Mouse (Mus musculus): Measurements from ENCODE around the gene Ntrk1. TPM values are rescaled to one million over a fixed set of nuclear protein-coding genes. Genes with fewer than 3 reads are reported as not detected.
"Not testable (repeated sequence)": the region's sequence is repeated elsewhere in the genome, so short reads cannot be mapped to it uniquely, and the experiment has no call there.

Gene Ntrk1
- 19.3 and 24.0 TPM in 2 replicates for polyA plus RNA-seq (2016; fragmentation: Nextera tagmentation; extraction: Ambion mirVana)

GRCm38 (mm10) chr3:87794922-87795325 is at the start of gene Ntrk1:
TSS of gene Ntrk1 (minus strand) at chr3:87795162.
- peak within 1 kb of the TSS; percentile 36 for H3K4me3 ChIP-seq
- H3K9me3 ChIP-seq (replicated peaks) = no peaks in the 10 kb centered on the region
- WGBS = 1% methylated on average over 41 of the region's 47 CpGs
- peak; percentile 53 for ATAC-seq (ENCODE audit: low FRiP score)
- peak within 1 kb of the TSS; percentile 49 for H3K4me2 ChIP-seq (replicated peaks)
- no peaks in the 10 kb centered on the region for H3K36me3 ChIP-seq
- H3K27me3 ChIP-seq = peaks cover 92% of the 10 kb centered on the region
- peak within 1 kb of the TSS; percentile 40 for H3K9ac ChIP-seq
- H3K4me1 ChIP-seq = peaks cover 40% of the 10 kb centered on the region
- H3K27ac ChIP-seq = no peak within 1 kb of the TSS

DNA sequence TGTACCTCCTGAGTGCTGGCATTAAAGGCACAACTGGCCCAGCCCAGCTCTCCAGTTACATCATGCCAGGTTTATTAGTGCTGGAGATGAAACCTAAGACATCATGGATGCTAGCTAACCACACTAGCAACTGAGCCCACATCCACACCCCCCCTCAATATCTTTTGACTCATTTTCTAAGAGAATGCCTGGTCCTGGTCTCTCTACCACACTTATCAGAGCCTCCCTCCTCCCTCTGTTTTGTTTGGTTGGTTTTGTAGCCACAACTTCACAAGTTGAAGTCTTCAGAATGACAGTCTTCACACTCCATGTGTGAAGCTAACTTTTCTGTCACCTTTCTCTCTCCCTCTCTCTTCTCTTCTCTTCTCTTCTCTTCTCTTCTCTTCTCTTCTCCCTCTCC is 45.9 kb upstream of the Ntrk1 start:
- H3K9me3 ChIP-seq (replicated peaks) = no peaks in the 10 kb centered on the region
- no peak overlapping the region for H3K4me2 ChIP-seq (replicated peaks)
- no peak overlapping the region for H3K4me3 ChIP-seq
- peaks cover 3% of the 10 kb centered on the region; the same call in 1 of the 2 replicates for H3K27me3 ChIP-seq
- no peak overlapping the region for H3K27ac ChIP-seq
- ATAC-seq (ENCODE audit: low FRiP score) = no peak
- H3K9ac ChIP-seq = no peak overlapping the region
- no peaks in the 10 kb centered on the region for H3K36me3 ChIP-seq
- H3K4me1 ChIP-seq = no peaks in the 10 kb centered on the region

DNA sequence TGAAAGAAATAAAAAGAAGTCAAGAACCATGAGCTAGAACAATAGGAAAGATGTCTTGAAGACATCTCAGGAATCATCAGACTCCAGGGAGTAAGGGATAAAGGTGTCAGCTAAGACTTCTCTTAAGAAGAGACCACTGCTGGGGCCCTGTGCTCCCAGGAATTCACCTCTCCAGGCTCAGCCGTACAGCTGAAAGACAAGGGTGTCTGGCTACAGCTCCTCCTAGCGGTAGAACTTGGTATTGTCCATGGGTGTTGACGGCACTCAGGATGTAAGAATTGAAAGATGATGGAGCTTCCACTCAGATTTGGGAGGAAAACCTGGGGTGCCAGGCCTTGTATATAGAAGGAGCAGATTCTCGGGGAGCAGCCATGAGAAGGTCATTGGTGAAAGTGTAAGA is 43.7 kb upstream of the Ntrk1 start:
- Histone ChIP-seq H3K9me3 (replicated peaks) (no peaks in the 10 kb centered on the region), H3K4me1 (no peaks in the 10 kb centered on the region), H3K27ac (no peak overlapping the region), H3K4me3 (no peak overlapping the region), H3K9ac (no peak overlapping the region), H3K27me3 (peaks cover 3% of the 10 kb centered on the region; the same call in 1 of the 2 replicates), H3K4me2 (replicated peaks) (no peak overlapping the region), H3K36me3 (no peaks in the 10 kb centered on the region)
- 1% methylated on average over 4 of the region's 4 CpGs for WGBS
- ATAC-seq (ENCODE audit: low FRiP score) = no peak

- Histone ChIP-seq H3K36me3 (no peaks in the 10 kb centered on the region), H3K4me2 (replicated peaks) (no peak overlapping the region), H3K27me3 (no peaks in the 10 kb centered on the region), H3K27ac (no peak overlapping the region), H3K9ac (no peak overlapping the region), H3K4me3 (no peak overlapping the region), H3K4me1 (no peaks in the 10 kb centered on the region), H3K9me3 (replicated peaks) (no peaks in the 10 kb centered on the region)
- WGBS = 67% methylated on average over 5 of the region's 5 CpGs
- no peak for ATAC-seq (ENCODE audit: low FRiP score)
Measured at GRCm38 (mm10) chr3:87833482-87833881, 38.5 kb upstream of the Ntrk1 start.

DNA sequence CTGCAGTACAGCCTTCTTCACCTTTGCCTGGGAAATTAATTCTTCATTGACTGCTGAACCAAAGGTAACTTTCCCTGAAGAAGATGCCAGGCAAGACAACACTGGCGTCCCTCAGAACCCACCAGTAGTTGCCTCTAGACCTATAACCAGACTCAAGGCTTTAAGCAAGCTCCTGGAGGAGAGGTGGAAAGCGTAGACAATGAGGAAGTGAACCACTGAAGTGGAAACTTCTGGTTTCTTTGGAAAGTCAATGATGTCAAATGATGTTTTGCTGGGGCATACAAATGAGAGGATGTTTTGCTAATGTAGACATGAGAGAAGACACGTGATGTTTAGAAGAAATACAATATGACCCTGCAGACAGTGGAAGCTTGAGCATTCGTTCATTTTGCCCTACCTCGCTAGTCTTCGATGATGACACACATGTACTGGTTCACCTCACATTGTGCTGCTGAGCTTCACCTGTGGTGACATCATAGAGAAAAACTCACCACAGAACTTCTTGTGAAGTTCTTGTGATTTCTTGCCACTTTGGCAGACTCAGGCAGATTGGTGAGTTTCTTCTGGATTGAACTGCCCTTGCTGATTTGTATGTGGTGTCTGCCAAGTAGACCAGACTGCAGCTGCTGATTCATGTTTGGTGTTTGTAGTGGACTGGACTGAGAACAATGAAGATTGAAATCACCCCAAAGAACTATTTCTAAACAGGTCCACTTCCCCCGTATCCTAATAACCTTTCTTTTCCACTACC is 37.3 kb upstream of the Ntrk1 start:
- Histone ChIP-seq H3K4me3 (no peak overlapping the region), H3K27ac (no peak overlapping the region), H3K9me3 (replicated peaks) (no peaks in the 10 kb centered on the region), H3K27me3 (no peaks in the 10 kb centered on the region), H3K4me2 (replicated peaks) (no peak overlapping the region), H3K36me3 (no peaks in the 10 kb centered on the region), H3K4me1 (no peaks in the 10 kb centered on the region), H3K9ac (no peak overlapping the region)
- no peak for ATAC-seq (ENCODE audit: low FRiP score)
- 87% methylated on average over 7 of the region's 7 CpGs for WGBS

- H3K4me1 ChIP-seq = no peaks in the 10 kb centered on the region
- H3K36me3 ChIP-seq = no peaks in the 10 kb centered on the region
- 49% methylated on average over 10 of the region's 10 CpGs for WGBS
- H3K27ac ChIP-seq = no peak overlapping the region
- no peaks in the 10 kb centered on the region for H3K9me3 ChIP-seq (replicated peaks)
- no peak overlapping the region for H3K4me3 ChIP-seq
- no peak overlapping the region for H3K4me2 ChIP-seq (replicated peaks)
- no peak for ATAC-seq (ENCODE audit: low FRiP score)
- no peak overlapping the region for H3K9ac ChIP-seq
- H3K27me3 ChIP-seq = no peaks in the 10 kb centered on the region
Measured at GRCm38 (mm10) chr3:87829025-87829424, 34.1 kb upstream of the Ntrk1 start.

DNA sequence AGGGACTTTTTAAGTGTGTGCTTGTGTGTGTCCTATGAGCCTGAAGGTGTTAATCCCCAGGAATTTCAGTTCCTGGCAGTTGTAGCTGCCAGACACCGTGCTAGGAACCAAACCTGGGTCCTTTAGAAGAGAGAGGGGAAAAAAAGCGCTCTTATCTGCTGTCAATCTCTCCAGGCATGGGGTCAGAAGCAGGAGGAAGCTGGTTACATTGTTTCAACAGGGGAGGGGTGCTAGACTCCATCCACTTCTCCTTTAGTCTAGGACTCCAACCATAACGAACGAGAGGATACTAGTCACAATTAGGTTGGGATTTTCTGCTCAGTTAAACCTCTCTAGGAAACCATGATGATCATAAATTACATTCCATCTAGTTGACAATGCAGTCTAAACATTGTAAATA is 33.5 kb upstream of the Ntrk1 start:
- Histone ChIP-seq H3K36me3 (no peaks in the 10 kb centered on the region), H3K27me3 (no peaks in the 10 kb centered on the region), H3K4me2 (replicated peaks) (no peak overlapping the region), H3K4me1 (no peaks in the 10 kb centered on the region), H3K9me3 (replicated peaks) (no peaks in the 10 kb centered on the region), H3K4me3 (no peak overlapping the region), H3K9ac (no peak overlapping the region), H3K27ac (no peak overlapping the region)
- 58% methylated on average over 4 of the region's 4 CpGs for WGBS
- ATAC-seq (ENCODE audit: low FRiP score) = no peak

DNA sequence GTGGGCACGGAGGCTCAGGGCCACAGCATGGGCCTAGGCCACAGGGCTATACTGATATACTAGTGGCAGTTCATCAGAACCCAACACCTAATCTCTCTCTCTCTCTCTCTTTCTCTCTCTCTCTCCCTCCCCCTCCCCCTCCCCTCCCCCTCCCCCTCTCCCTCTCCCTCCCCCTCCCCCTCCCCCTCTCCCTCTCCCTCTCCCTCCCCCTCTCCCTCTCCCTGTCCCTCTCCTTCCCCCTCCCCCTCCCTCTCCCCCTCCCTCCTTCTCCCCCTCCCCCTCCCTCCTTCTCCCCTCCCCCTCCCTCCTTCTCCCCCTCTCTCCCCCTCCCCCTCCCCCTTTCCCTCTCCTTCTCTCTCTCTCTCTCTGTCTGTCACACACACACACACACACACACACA is 29.2 kb upstream of the Ntrk1 start, which contains the start of gene Pear1:
TSS of gene Pear1 (minus strand) at position 101 of the 400 bp plus-strand sequence.
- not testable (repeated sequence) for ATAC-seq (ENCODE audit: low FRiP score); H3K27me3 ChIP-seq; H3K27ac ChIP-seq; H3K36me3 ChIP-seq; H3K9me3 ChIP-seq (replicated peaks); H3K9ac ChIP-seq; H3K4me2 ChIP-seq (replicated peaks); H3K4me3 ChIP-seq; H3K4me1 ChIP-seq
- 75% methylated on average over 1 of the region's 1 CpGs for WGBS

GRCm38 (mm10) chr3:87818226-87818625 is 23.3 kb upstream of the Ntrk1 start:
- WGBS = 61% methylated on average over 12 of the region's 12 CpGs
- no peak for ATAC-seq (ENCODE audit: low FRiP score)
- Histone ChIP-seq H3K4me2 (replicated peaks) (no peak overlapping the region), H3K9ac (no peak overlapping the region), H3K27me3 (peaks cover 45% of the 10 kb centered on the region), H3K4me3 (no peak overlapping the region), H3K9me3 (replicated peaks) (no peaks in the 10 kb centered on the region), H3K27ac (no peak overlapping the region), H3K4me1 (0 out of 2 replicates have a peak, but pooled peaks cover 2% of the 10 kb centered on the region), H3K36me3 (no peaks in the 10 kb centered on the region)

GRCm38 (mm10) chr3:87816646-87817093 is 21.7 kb upstream of the Ntrk1 start:
- ATAC-seq (ENCODE audit: low FRiP score) = peak; percentile 60
- Histone ChIP-seq H3K9ac (no peak overlapping the region), H3K27me3 (peaks cover 52% of the 10 kb centered on the region), H3K4me2 (replicated peaks) (peak overlapping the region; percentile 21; the same call in 1 of the 2 replicates), H3K4me3 (no peak overlapping the region), H3K36me3 (no peaks in the 10 kb centered on the region), H3K4me1 (0 out of 2 replicates have a peak, but pooled peaks cover 2% of the 10 kb centered on the region), H3K27ac (no peak overlapping the region), H3K9me3 (replicated peaks) (no peaks in the 10 kb centered on the region)
- 9% methylated on average over 12 of the region's 12 CpGs for WGBS

GRCm38 (mm10) chr3:87816166-87816565 is 21.2 kb upstream of the Ntrk1 start:
- H3K27ac ChIP-seq = no peak overlapping the region
- 58% methylated on average over 6 of the region's 6 CpGs for WGBS
- H3K9ac ChIP-seq = no peak overlapping the region
- no peaks in the 10 kb centered on the region for H3K9me3 ChIP-seq (replicated peaks)
- H3K36me3 ChIP-seq = no peaks in the 10 kb centered on the region
- peaks cover 57% of the 10 kb centered on the region for H3K27me3 ChIP-seq
- ATAC-seq (ENCODE audit: low FRiP score) = no peak
- H3K4me3 ChIP-seq = no peak overlapping the region
- 0 out of 2 replicates have a peak, but pooled peaks cover 2% of the 10 kb centered on the region for H3K4me1 ChIP-seq
- H3K4me2 ChIP-seq (replicated peaks) = no peak overlapping the region

DNA sequence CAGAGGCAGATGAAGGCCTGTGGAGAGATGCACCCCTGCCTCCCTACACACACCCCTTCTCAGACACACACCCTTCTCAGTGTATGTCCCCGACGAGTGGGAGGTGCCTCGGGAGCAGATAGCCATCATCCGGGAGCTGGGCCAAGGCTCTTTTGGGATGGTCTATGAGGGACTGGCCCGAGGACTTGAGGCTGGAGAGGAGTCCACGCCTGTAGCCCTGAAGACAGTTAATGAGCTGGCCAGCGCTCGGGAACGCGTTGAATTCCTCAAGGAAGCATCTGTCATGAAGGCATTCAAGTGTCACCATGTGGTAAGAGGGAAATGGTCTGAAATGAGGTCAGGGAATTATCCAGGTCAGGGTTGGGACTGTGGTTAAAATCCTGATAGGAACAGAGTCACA is 17.9 kb upstream of the Ntrk1 start:
- Histone ChIP-seq H3K4me3 (no peak overlapping the region), H3K4me1 (peaks cover 6% of the 10 kb centered on the region; the same call in 1 of the 2 replicates), H3K9me3 (replicated peaks) (no peaks in the 10 kb centered on the region), H3K9ac (no peak overlapping the region), H3K36me3 (no peaks in the 10 kb centered on the region), H3K4me2 (replicated peaks) (no peak overlapping the region), H3K27me3 (peaks cover 85% of the 10 kb centered on the region), H3K27ac (no peak overlapping the region)
- ATAC-seq (ENCODE audit: low FRiP score) = no peak
- WGBS = 55% methylated on average over 10 of the region's 10 CpGs

DNA sequence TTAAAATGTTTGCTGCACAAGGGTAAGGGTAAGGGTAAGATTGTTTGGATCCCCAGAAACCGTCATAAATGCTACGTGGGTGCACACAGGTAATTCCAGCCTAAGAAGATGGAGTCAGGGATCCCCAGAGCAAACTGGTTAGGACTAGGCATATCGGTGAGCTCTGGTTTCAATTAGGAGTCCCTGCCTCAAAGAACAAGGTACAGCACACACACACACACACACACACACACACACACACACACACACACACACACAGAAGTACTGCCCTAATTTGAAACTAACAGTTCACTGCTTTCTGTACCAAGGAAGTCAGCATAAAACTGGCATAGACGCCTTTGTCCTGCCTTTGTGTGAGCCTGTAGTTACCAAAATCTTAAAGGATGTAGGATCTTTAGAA is 17.5 kb upstream of the Ntrk1 start:
- no peak overlapping the region for H3K27ac ChIP-seq
- H3K9ac ChIP-seq = no peak overlapping the region
- ATAC-seq (ENCODE audit: low FRiP score) = no peak
- WGBS = 79% methylated on average over 4 of the region's 4 CpGs
- no peak overlapping the region for H3K4me3 ChIP-seq
- no peaks in the 10 kb centered on the region for H3K36me3 ChIP-seq
- H3K4me2 ChIP-seq (replicated peaks) = no peak overlapping the region
- peaks cover 6% of the 10 kb centered on the region; the same call in 1 of the 2 replicates for H3K4me1 ChIP-seq
- H3K27me3 ChIP-seq = peaks cover 85% of the 10 kb centered on the region
- no peaks in the 10 kb centered on the region for H3K9me3 ChIP-seq (replicated peaks)

Measured in hindbrain, embryonic 12.5 days (tissue).